Mouse (Mus musculus): Measurements from ENCODE around the gene Nsun7.

Nsun7 gene

GRCm38 (mm10) chr5:66280742-66281141, 21.0 kb downstream of the Nsun7 start:
- DNase-seq (ENCODE audit: low spot score), result no peak

- DNase-seq (ENCODE audit: low spot score), result no peak
These were observed 34.5 kb downstream of the Nsun7 start for GRCm38 (mm10) chr5:66294106-66294625.

DNA sequence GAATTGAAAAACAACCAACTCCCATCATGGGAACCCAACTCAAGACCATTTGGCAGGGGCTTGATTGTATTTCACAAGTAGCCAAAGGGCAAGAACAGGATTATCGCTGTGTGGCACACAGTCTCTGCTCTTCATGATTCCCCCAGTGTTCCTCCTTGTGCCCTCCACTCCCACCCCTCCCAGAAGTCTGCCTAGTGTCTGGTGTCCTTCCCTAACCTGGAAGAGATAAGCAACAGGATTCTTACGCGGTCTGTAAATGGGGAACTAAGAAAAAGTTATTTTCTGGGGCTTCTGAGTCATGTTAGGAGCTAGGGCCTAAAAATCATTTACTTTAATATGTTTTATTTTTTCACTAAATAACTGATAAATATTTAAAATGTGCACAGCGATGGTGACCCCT, 35.3 kb downstream of the Nsun7 start:
- no peak for DNase-seq (ENCODE audit: low spot score)

- DNase-seq (ENCODE audit: low spot score), result no peak
These were observed 36.4 kb downstream of the Nsun7 start for GRCm38 (mm10) chr5:66296116-66296515.

GRCm38 (mm10) chr5:66298856-66299255, 39.2 kb downstream of the Nsun7 start:
- no peak for DNase-seq (ENCODE audit: low spot score)

GRCm38 (mm10) chr5:66300576-66300975, 40.9 kb downstream of the Nsun7 start:
- no peak for DNase-seq (ENCODE audit: low spot score)

GRCm38 (mm10) chr5:66302085-66302815, 42.6 kb downstream of the Nsun7 start:
- no peak for DNase-seq (ENCODE audit: low spot score)

DNA sequence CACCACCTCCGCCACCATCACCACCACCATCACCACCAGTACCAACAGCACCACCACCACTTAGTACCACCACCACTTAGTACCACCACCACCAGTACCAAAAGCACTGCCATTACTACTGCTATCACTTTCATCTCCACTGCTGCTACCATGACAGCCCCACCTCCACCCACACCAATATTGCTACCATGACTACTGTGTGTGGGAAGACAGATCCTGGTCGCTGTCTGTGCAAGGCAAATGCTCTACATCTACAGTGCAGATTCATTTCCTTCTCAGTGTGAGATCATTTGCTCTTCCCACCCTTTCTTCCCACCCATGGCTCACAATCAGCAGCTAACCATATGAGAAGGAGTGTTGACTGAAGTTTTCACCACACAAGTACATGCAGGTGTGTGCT, 43.2 kb downstream of the Nsun7 start:
- DNase-seq (ENCODE audit: low spot score), result no peak

GRCm38 (mm10) chr5:66304300-66305067, 44.8 kb downstream of the Nsun7 start:
- DNase-seq (ENCODE audit: low spot score), result no peak

DNA sequence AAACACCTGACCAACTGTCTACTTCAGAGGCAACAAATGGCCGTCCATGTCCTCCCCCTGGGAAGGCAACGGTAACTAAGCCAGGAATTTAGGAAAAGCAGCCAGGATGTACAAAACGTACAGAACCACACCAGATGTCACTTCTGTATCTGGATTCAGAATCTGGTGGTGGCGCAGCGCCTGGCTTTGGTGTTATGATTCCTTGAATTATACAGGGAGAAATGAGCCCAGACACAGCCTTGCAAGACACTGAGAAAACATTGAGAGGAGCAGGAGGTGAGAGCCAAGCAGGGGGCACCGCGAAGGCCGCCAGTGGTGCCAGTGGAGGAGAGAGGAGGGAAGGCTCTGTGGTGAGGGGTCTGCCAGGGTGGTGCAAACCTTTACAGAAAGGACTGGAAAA, 45.8 kb downstream of the Nsun7 start:
- DNase-seq (ENCODE audit: low spot score), result no peak

- DNase-seq (ENCODE audit: low spot score), result no peak
These were observed 50.6 kb downstream of the Nsun7 start for GRCm38 (mm10) chr5:66310328-66310727.

DNA sequence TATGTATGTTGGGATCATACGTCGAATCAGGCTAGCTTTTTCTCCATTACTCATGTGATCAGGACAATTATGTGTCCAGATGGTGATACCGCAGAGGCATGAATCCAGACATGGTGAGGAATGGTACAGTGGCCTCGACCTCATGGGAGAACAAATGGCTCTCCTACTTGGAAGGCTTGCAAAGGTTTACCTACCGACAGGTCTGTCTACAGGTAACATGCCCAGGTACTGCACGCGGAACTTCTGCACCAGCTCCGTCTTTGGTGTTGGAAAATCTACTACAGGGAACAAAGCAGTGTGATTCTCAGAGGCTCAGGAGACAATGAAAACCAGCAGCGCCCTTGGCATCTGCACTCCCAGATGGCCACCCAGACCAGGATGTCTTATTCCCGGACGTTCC, 51.1 kb downstream of the Nsun7 start:
- no peak for DNase-seq (ENCODE audit: low spot score)

- DNase-seq (ENCODE audit: low spot score), result no peak
These were observed 56.1 kb downstream of the Nsun7 start for GRCm38 (mm10) chr5:66315791-66316190.

- peak; percentile 16 for DNase-seq (ENCODE audit: low spot score)
These were observed 59.6 kb downstream of the Nsun7 start for GRCm38 (mm10) chr5:66319341-66319740.

- no peak for DNase-seq (ENCODE audit: low spot score)
These were observed 60.2 kb downstream of the Nsun7 start for GRCm38 (mm10) chr5:66319827-66320404.

DNA sequence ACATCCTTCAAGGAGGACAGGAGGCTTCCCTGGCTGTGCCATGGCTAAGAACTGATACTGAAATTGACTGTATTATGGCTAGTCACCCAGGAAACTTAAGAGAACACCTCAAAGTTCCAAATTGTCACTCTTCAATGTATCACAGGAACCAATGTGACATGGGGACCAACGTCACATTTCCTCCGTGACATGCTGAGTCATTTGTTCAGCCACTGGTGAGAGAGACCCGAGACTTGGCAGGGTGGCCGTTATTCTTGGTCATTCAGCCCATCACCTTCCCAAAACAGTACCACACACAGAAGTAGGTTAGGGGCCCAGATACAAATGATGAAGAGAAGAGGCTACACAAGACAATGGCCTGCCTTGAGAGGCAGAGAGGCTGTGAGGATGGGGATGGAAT, 63.4 kb downstream of the Nsun7 start:
- no peak for DNase-seq (ENCODE audit: low spot score)

- DNase-seq (ENCODE audit: low spot score), result no peak
These were observed 63.9 kb downstream of the Nsun7 start for GRCm38 (mm10) chr5:66323603-66324002.

GRCm38 (mm10) chr5:66326395-66326794, 66.7 kb downstream of the Nsun7 start:
- no peak for DNase-seq (ENCODE audit: low spot score)

DNA sequence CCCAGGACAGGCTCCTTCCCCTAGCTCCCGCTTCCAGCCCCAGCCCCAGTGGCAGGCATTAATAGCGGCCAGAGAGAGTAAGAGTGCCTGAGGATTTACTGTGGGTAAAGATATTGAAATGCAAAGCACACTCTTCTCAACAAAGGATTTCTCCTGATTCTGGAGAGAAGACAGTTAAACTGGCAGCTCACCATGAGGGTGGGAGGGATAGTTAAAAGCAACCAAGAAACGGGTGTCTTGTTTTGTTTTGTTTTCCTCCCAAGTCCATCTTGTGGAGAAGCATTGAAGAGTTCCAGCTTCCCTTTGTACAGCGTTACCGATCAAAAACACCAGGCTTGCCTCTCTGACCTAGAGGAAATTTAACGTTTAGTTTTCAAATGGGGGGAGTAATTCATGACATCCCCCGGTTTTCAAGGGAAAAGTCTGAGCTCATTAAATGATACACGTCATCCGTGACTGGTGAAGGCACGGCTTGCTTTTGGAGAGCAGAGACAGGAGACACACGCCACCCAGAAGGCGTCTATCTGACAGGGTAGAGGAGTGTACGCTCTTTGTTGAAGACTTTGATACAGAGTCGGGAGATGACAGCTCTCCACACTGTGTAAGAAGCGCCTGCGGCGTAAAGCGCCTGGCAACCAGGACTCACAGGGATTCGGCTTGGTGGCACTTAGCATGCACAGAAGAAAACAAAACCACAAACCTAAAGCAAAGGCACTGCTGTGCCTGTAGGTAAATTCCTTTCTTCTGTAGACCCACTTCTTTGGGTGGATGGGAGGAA, 68.4 kb downstream of the Nsun7 start:
- DNase-seq (ENCODE audit: low spot score), result no peak

DNA sequence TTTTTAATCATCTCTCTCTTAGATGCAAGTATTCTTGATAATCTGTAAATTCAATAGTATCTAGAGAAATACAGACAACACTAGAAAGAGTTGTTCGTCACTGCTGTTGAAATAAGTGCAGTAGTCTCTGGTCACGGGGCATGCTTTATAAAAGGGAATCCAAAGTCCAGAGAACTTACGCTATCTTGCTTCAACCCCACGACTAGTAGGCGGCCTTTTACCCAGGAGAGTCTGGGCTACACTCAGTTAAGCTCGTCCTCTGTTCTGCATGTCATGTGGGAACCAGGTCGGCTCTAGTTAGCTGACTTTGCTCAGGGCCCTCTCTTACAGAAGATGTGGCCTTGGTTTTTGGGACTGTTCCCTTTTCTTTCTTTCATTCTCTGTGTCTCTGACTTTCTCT, 69.1 kb downstream of the Nsun7 start:
- no peak for DNase-seq (ENCODE audit: low spot score)

DNA sequence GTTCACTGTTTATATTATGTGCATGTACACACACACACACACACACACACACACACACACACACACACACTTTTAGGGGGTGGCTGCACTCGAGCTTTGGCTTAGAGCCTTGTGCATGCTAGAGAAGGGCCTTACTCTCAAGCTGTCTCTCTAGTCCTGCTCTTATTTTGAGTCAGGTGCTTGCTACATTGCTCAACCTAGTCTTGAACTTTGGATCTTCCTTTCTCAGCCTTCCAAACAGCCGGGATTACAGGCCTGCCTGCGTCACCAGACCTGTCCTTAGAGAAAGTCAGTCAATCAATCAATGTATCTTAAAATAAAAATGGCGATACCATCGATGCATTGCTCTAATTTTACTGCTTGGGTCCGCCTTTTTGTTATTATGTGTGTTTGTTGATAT, 71.1 kb downstream of the Nsun7 start:
- DNase-seq (ENCODE audit: low spot score), result no peak

Measured in MN1 (cell line).